Mouse (Mus musculus) forebrain, embryonic 16.5 days (tissue): ENCODE data around the gene Hoxa7. TPM values are rescaled to one million over a fixed set of nuclear protein-coding genes. Genes with fewer than 3 reads are reported as not detected.
A peak's percentile ranks its signal among the peaks of the same experiment; 100 is the strongest.

Source experiments
- microRNA counts: library from miRNA; unstranded; fragments of <30 nt; microRNA quantifications from one replicate; lab custom pipeline; 2016
- microRNA-seq: library from miRNA; unstranded; fragments of <30 nt; microRNA quantifications from one replicate; pipeline ENCODE4, GENCODE M21; 2017
- polyA plus RNA-seq: library from polyadenylated mRNA; unstranded; fragments of >200 nt; fragmentation: Nextera tagmentation; extraction: Ambion mirVana; gene quantifications from 2 replicates; pipeline ENCODE4 v1.2.1, GENCODE M21; 2015

Hoxa7 gene
- polyA plus RNA-seq, 1 experiment from 2014 or later: not detected

MicroRNA genes within 50 kb of the gene (microRNA counts, 519-probe panel; counts per million panel counts)
- microRNA mmu-miR-196b (lab: Ali Mortazavi, UCI): 326 counts per million, percentile 0 among the panel's probes with 10 or more counts

Small RNA genes within 50 kb of the gene (microRNA-seq; reads per million reads assigned to microRNA genes)
- 43.4 reads per million, percentile 42 among the genes with 10 or more reads in this experiment for gene Mir196b

Other genes with a start within 250 kb of the Hoxa7 start
- gene Skap2, start 209.3 kb downstream of the Hoxa7 start, polyA plus RNA-seq: 5.5 and 7.0 TPM in 2 replicates
- not detected in 2 replicates for gene Hoxa1, start 63.5 kb downstream of the Hoxa7 start, polyA plus RNA-seq
- gene Hoxa2, start 57.0 kb downstream of the Hoxa7 start, polyA plus RNA-seq: not detected in 2 replicates
- gene 5730596B20Rik, start 44.4 kb downstream of the Hoxa7 start, polyA plus RNA-seq: not detected in 2 replicates
- not detected in 2 replicates for gene Hoxa4, start 30.1 kb downstream of the Hoxa7 start, polyA plus RNA-seq
- not detected in 2 replicates for gene Hoxa5, start 17.3 kb downstream of the Hoxa7 start, polyA plus RNA-seq
- not detected in 2 replicates for gene Hoxa6, start 13.1 kb downstream of the Hoxa7 start, polyA plus RNA-seq
- gene Hoxa3, start 8.5 kb downstream of the Hoxa7 start, polyA plus RNA-seq: not detected in 2 replicates
- not detected in 2 replicates for gene Gm28308, start 8.5 kb downstream of the Hoxa7 start, polyA plus RNA-seq
- 0.30 TPM in 1 of 2 replicates, not detected in the other for gene Hoxa9, start 9.2 kb upstream of the Hoxa7 start, polyA plus RNA-seq
- gene Hoxa10, start 19.0 kb upstream of the Hoxa7 start, polyA plus RNA-seq: 0.29 TPM in 1 of 2 replicates, not detected in the other
- gene Hoxa11, start 24.0 kb upstream of the Hoxa7 start, polyA plus RNA-seq: 0.14 TPM in 1 of 2 replicates, not detected in the other
- not detected in 2 replicates for gene Hoxa13, start 39.0 kb upstream of the Hoxa7 start, polyA plus RNA-seq
- gene Evx1, start 91.6 kb upstream of the Hoxa7 start, polyA plus RNA-seq: 0.19 TPM in 1 of 2 replicates, not detected in the other